Mouse (Mus musculus) right cerebral cortex, postnatal 36 days (tissue): ENCODE data around the gene Runx2.
A peak's percentile ranks its signal among the peaks of the same experiment; 100 is the strongest.

Experiments used
- DNase-seq, 2 experiments: peaks; one replicate each; pipeline ENCODE4 v3.0.0; 2022; ENCODE audit warnings: low spot score in 2 of 2, mixed read lengths in 1 of 2

Gene Runx2

GRCm38 (mm10) chr17:44618691-44619090 lies 195.9 kb downstream of the Runx2 start:
- DNase-seq, result peak in 1 of 2 experiments; percentile 38

- DNase-seq, result peak; percentile 73 to 91
Observed at GRCm38 (mm10) chr17:44618175-44618574, 196.4 kb downstream of the Runx2 start.

- no peak for DNase-seq
Observed at GRCm38 (mm10) chr17:44617741-44618140, 196.9 kb downstream of the Runx2 start.

GRCm38 (mm10) chr17:44613716-44614715 lies 200.6 kb downstream of the Runx2 start:
- DNase-seq, result peak; percentile 67 to 78

- no peak for DNase-seq
Observed at GRCm38 (mm10) chr17:44612641-44613040, 202.0 kb downstream of the Runx2 start.

- no peak for DNase-seq
Observed at GRCm38 (mm10) chr17:44612002-44612401, 202.6 kb downstream of the Runx2 start.

GRCm38 (mm10) chr17:44611543-44611942 lies 203.1 kb downstream of the Runx2 start:
- no peak for DNase-seq

GRCm38 (mm10) chr17:44610828-44611227 lies 203.8 kb downstream of the Runx2 start:
- DNase-seq, result no peak

- no peak for DNase-seq
Observed at GRCm38 (mm10) chr17:44609897-44610641, 204.5 kb downstream of the Runx2 start.

GRCm38 (mm10) chr17:44609356-44609755 lies 205.2 kb downstream of the Runx2 start:
- no peak for DNase-seq

GRCm38 (mm10) chr17:44608907-44609306 lies 205.7 kb downstream of the Runx2 start:
- no peak for DNase-seq

GRCm38 (mm10) chr17:44607383-44607782 lies 207.2 kb downstream of the Runx2 start:
- DNase-seq, result no peak

GRCm38 (mm10) chr17:44606245-44606644 lies 208.4 kb downstream of the Runx2 start:
- DNase-seq, result no peak

GRCm38 (mm10) chr17:44605749-44606148 lies 208.8 kb downstream of the Runx2 start:
- DNase-seq, result no peak

- no peak for DNase-seq
Observed at GRCm38 (mm10) chr17:44603170-44603569, 211.4 kb downstream of the Runx2 start.

GRCm38 (mm10) chr17:44601317-44602021 lies 213.1 kb downstream of the Runx2 start:
- DNase-seq, result no peak

- no peak for DNase-seq
Observed at GRCm38 (mm10) chr17:44599856-44600255, 214.7 kb downstream of the Runx2 start.

GRCm38 (mm10) chr17:44599132-44599531 lies 215.5 kb downstream of the Runx2 start:
- no peak for DNase-seq

- DNase-seq, result no peak
Observed at GRCm38 (mm10) chr17:44597918-44598504, 216.6 kb downstream of the Runx2 start.

GRCm38 (mm10) chr17:44592737-44593090 lies 221.9 kb downstream of the Runx2 start:
- DNase-seq, result no peak

- no peak for DNase-seq
Observed at GRCm38 (mm10) chr17:44592067-44592736, 222.4 kb downstream of the Runx2 start.
